29 mouse cellular contexts compared by ENCODE assay signal in the genomic region with DNA sequence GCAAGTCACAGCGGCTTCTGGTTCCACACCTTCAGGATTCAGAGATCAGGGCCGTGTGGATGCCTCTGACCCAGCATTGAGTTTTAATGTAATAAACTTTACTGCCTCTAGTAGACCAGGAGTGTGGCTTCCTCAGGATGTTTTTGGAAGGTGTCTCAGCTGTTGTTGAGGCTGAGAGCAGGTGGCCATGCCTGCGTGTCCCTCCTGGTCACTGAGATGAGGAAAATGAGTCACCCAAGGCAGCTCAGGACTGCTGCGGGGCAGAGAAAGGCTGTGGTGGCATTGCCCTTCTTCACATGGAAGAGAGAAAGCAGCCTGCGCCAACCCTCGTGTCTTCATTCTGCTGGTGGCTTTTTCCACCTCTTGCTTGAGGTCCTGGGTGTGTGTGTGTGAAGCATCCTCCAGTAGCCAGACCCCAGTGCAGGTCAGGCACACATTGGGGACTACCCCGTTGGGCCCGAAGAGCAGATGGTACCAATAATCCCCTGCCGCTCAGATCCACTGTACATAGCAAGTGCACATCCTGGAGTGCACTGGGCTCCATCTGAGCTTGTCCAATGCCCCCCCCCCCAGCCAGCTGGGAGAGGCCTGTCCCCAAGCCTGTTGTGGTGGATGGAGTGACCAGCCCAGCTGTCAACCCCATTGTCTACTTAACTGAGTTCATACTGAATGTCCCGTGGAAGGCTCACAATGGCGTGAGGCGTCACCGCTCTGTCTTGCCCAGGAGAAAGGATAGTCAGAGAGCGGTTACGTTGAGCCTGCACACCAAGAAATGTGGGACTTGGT. TPM values are rescaled to one million over a fixed set of nuclear protein-coding genes. Genes with fewer than 3 reads are reported as not detected.
DNase-seq lines count a peak whose midpoint lies in the region; ATAC-seq and TF ChIP-seq lines count a peak whose summit lies in the region.
"Had no signal": no experiment of that assay in that cellular context is flagged by ENCODE, and none has a peak within 500 bp of the region (broad histone marks: within the 10 kb centered on the region; RNA-seq: fewer than 3 reads in every experiment).

No protein-coding gene starts in this region.

- H3K4me3 ChIP-seq in hindbrain, embryonic 12.5 days, result no peak overlapping the region
- no peak overlapping the region for H3K4me3 ChIP-seq in hindbrain, embryonic 16.5 days (ENCODE audit: low read length)
- H3K4me3 ChIP-seq in CH12.LX (replicated peaks in 1 of 3; ENCODE audit: low read depth in 2 of 3, low read length in 2 of 3, poor library complexity in 1 of 3) (no peak overlapping the region), G1E (ENCODE audit: low read depth, low read length) (0 out of 2 replicates have a peak overlapping the region, but pooled peaks have one; percentile 7)
- H3K4me3 ChIP-seq: embryonic facial prominence, embryonic 15.5 days; heart, embryonic 10.5 days; heart, embryonic 15.5 days; lung, embryonic 15.5 days; midbrain, embryonic 13.5 days; stomach, embryonic 15.5 days had no signal

- no peak for DNase-seq in CH12.LX (ENCODE audit: extremely low read depth)
- DNase-seq in G1E (ENCODE audit: low spot score), result no peak
- peak; percentile 51 for DNase-seq in retina, embryonic 14.5 days (ENCODE audit: low spot score)
- DNase-seq in embryo, embryonic 10 days (ENCODE audit: low spot score), result no peak
- DNase-seq: B cell, adult 2 months; cerebellum, adult 11 months; cerebellum, adult 9-11 months; gastrocnemius, postnatal 25 days; kidney, adult 8-10 months; layer of hippocampus, postnatal 36 days; left cerebral cortex, postnatal 4 days; right cerebral cortex, postnatal 25 days had no signal

- H3K9ac ChIP-seq in hindbrain, embryonic 12.5 days, result 0 out of 2 replicates have a peak overlapping the region, but pooled peaks have one; percentile 8
- H3K9ac ChIP-seq in hindbrain, embryonic 16.5 days (ENCODE audit: low read depth, low read length), result no peak overlapping the region
- no peak overlapping the region for H3K9ac ChIP-seq in CH12.LX (ENCODE audit: insufficient read depth, low read depth)
- H3K9ac ChIP-seq: embryonic facial prominence, embryonic 15.5 days; heart, embryonic 15.5 days; lung, embryonic 15.5 days; midbrain, embryonic 13.5 days; stomach, embryonic 15.5 days had no signal

- H3K9me3 ChIP-seq in hindbrain, embryonic 12.5 days (replicated peaks), result peaks cover 3% of the 10 kb centered on the region; the same call in 1 of the 2 replicates
- no peaks in the 10 kb centered on the region for H3K9me3 ChIP-seq in hindbrain, embryonic 16.5 days (ENCODE audit: control insufficient read depth, low read length)
- peaks cover 27% of the 10 kb centered on the region for H3K9me3 ChIP-seq in CH12.LX (replicated peaks; ENCODE audit: low read length)
- peaks cover 10% of the 10 kb centered on the region for H3K9me3 ChIP-seq in G1E (replicated peaks)
- H3K9me3 ChIP-seq: embryonic facial prominence, embryonic 15.5 days; heart, embryonic 10.5 days; heart, embryonic 15.5 days; lung, embryonic 15.5 days; midbrain, embryonic 13.5 days; stomach, embryonic 15.5 days had no signal

- no peaks in the 10 kb centered on the region for H3K79me2 ChIP-seq in CH12.LX (replicated peaks; ENCODE audit: control insufficient read depth, extremely low read depth, insufficient read depth, poor library complexity, severe bottlenecking)

- TF ChIP-seq CTCF in CH12.LX (conservative IDR thresholded peaks at IDR 0.05 in 1 of 2, IDR thresholded peaks at IDR 0.05 in 1 of 2; ENCODE audit: low read depth in 2 of 2, low read length in 2 of 2), result no peak
- no peak for TF ChIP-seq CTCF in G1E (IDR thresholded peaks at IDR 0.05; ENCODE audit: low read depth, low read length)

- no peak for ATAC-seq in hindbrain, embryonic 12.5 days (ENCODE audit: low FRiP score)
- no peak for ATAC-seq in hindbrain, embryonic 16.5 days
- ATAC-seq in G1E (ENCODE audit: extremely low read depth, insufficient number of reproducible peaks, low FRiP score, poor library complexity, severe bottlenecking), result no peak
- ATAC-seq: forebrain, embryonic 14.5 days; midbrain, embryonic 13.5 days had no signal

- in situ Hi-C loops in CH12.LX (cut with MboI; ENCODE audit: low pct_ligation_motif_present, low pct_unique_long_range_greater_than_20kb, low sequenced_read_pairs), result no loop called here

- peaks cover 12% of the 10 kb centered on the region for H3K4me1 ChIP-seq in hindbrain, embryonic 12.5 days
- H3K4me1 ChIP-seq in hindbrain, embryonic 16.5 days (ENCODE audit: control insufficient read depth, insufficient read depth, low read depth, low read length), result no peaks in the 10 kb centered on the region
- peaks cover 19 to 65% of the 10 kb centered on the region in 2 experiments for H3K4me1 ChIP-seq in CH12.LX (ENCODE audit: control insufficient read depth in 1 of 2, insufficient read depth in 2 of 2)
- peaks cover 37% of the 10 kb centered on the region for H3K4me1 ChIP-seq in G1E (ENCODE audit: insufficient read depth, low read depth, low read length)
- H3K4me1 ChIP-seq: lung, embryonic 15.5 days; stomach, embryonic 15.5 days had no signal

- TF ChIP-seq POLR2A in CH12.LX (IDR thresholded peaks at IDR 0.05; ENCODE audit: low read depth, low read length), result no peak

- H3K27ac ChIP-seq in hindbrain, embryonic 12.5 days, result no peak overlapping the region
- no peak overlapping the region for H3K27ac ChIP-seq in hindbrain, embryonic 16.5 days (ENCODE audit: low read depth, low read length)
- H3K27ac ChIP-seq in CH12.LX (ENCODE audit: insufficient read depth, low read depth), result no peak overlapping the region
- H3K27ac ChIP-seq: embryonic facial prominence, embryonic 15.5 days; heart, embryonic 10.5 days; heart, embryonic 15.5 days; kidney, postnatal 0 days; lung, embryonic 15.5 days; midbrain, embryonic 13.5 days; stomach, embryonic 15.5 days had no signal

- WGBS in hindbrain, embryonic 12.5 days, result 76% methylated on average over 15 of the region's 15 CpGs
- WGBS in hindbrain, embryonic 16.5 days, result 74% methylated on average over 15 of the region's 15 CpGs

- dilution Hi-C loops in CH12.LX (cut with MboI; ENCODE audit: extremely low pct_ligation_motif_present, extremely low pct_unique_long_range_greater_than_20kb, low sequenced_read_pairs), result no loop called here

- TF ChIP-seq EP300 in CH12.LX (IDR thresholded peaks at IDR 0.05; ENCODE audit: low read length), result no peak

- no peak overlapping the region for H3K4me2 ChIP-seq in hindbrain, embryonic 12.5 days (replicated peaks)
- no peak overlapping the region for H3K4me2 ChIP-seq in hindbrain, embryonic 16.5 days (ENCODE audit: low read length)
- no peak overlapping the region for H3K4me2 ChIP-seq in CH12.LX (ENCODE audit: insufficient read depth, low read depth, poor library complexity, severe bottlenecking)
- H3K4me2 ChIP-seq: embryonic facial prominence, embryonic 15.5 days; heart, embryonic 15.5 days; liver, embryonic 11.5 days; lung, embryonic 15.5 days; midbrain, embryonic 13.5 days; stomach, embryonic 15.5 days had no signal

- peaks cover 56% of the 10 kb centered on the region for H3K36me3 ChIP-seq in hindbrain, embryonic 12.5 days
- H3K36me3 ChIP-seq in hindbrain, embryonic 16.5 days (ENCODE audit: control insufficient read depth, insufficient read depth, low read length), result peaks cover 30% of the 10 kb centered on the region
- H3K36me3 ChIP-seq in CH12.LX (replicated peaks in 1 of 2; ENCODE audit: control insufficient read depth in 1 of 2, insufficient read depth in 1 of 2, low read length in 1 of 2) (peaks cover 62 to 80% of the 10 kb centered on the region in 2 experiments), G1E (replicated peaks) (peaks cover 72% of the 10 kb centered on the region)

- TF ChIP-seq RAD21 in CH12.LX (IDR thresholded peaks at IDR 0.05; ENCODE audit: low read depth, low read length), result no peak

- peaks cover 27% of the 10 kb centered on the region for H3K27me3 ChIP-seq in hindbrain, embryonic 12.5 days
- peaks cover 2% of the 10 kb centered on the region; the same call in 1 of the 2 replicates for H3K27me3 ChIP-seq in hindbrain, embryonic 16.5 days (replicated peaks; ENCODE audit: control insufficient read depth, insufficient read depth, low read length)
- H3K27me3 ChIP-seq in CH12.LX (replicated peaks) (no peaks in the 10 kb centered on the region), G1E (ENCODE audit: insufficient read depth, low read length) (peaks cover 7% of the 10 kb centered on the region; the same call in 1 of the 2 replicates)
- H3K27me3 ChIP-seq: stomach, embryonic 15.5 days had no signal

RNA-seq across cellular contexts. Expression of a gene that starts 6.3 kb away (rescaled TPM):
- 0.56 and 0.77 TPM in 2 replicates for polyA plus RNA-seq in hindbrain, embryonic 12.5 days (2016; fragmentation: Nextera tagmentation; extraction: Ambion mirVana)
- 0.51 and 0.92 TPM in 2 replicates for polyA plus RNA-seq in hindbrain, embryonic 16.5 days (2015; fragmentation: Nextera tagmentation; extraction: Ambion mirVana)
- total RNA-seq in CH12.LX (2012; rRNA removed) (not detected in 2 replicates), CH12.LX (2014; rRNA removed) (not detected in 2 replicates), G1E (2014; fragmentation: Nextera tagmentation) (not detected in 2 replicates), G1E (2017) (not detected in 2 replicates)
- polyA plus RNA-seq in CH12.LX (2012; ENCODE audit: insufficient read length, low read depth) (0.26 TPM in 1 of 2 replicates, not detected in the other), G1E (2012) (not detected in 2 replicates)
- total RNA-seq: gastrocnemius, postnatal 25 days; heart, postnatal 36 days; megakaryocyte, adult 5-6 weeks; MEL had no signal
- polyA plus RNA-seq: heart, embryonic 15.5 days; intestine, embryonic 16.5 days; kidney, postnatal 0 days; large intestine, adult 2 months; liver, embryonic 11.5 days; liver, embryonic 16.5 days; midbrain, embryonic 13.5 days; stomach, embryonic 15.5 days had no signal

RNA-seq across cellular contexts. Expression of a gene that starts 15.2 kb away (rescaled TPM):
- polyA plus RNA-seq in hindbrain, embryonic 12.5 days (2016; fragmentation: Nextera tagmentation; extraction: Ambion mirVana), result 53.2 and 53.6 TPM in 2 replicates
- polyA plus RNA-seq in hindbrain, embryonic 16.5 days (2015; fragmentation: Nextera tagmentation; extraction: Ambion mirVana), result 38.4 and 42.0 TPM in 2 replicates
- total RNA-seq in CH12.LX (2012; rRNA removed), result 83.6 and 93.6 TPM in 2 replicates
- 56.6 and 63.7 TPM in 2 replicates for total RNA-seq in CH12.LX (2014; rRNA removed)
- polyA plus RNA-seq in CH12.LX (2012; ENCODE audit: insufficient read length, low read depth), result 91.8 and 96.8 TPM in 2 replicates
- 16.5 and 24.3 TPM in 2 replicates for total RNA-seq in G1E (2014; fragmentation: Nextera tagmentation)
- 31.5 and 34.7 TPM in 2 replicates for total RNA-seq in G1E (2017)
- 103 and 110 TPM in 2 replicates for polyA plus RNA-seq in G1E (2012)

RNA-seq across cellular contexts. Expression of a gene that starts 15.3 kb away (rescaled TPM):
- 16.8 and 19.2 TPM in 2 replicates for polyA plus RNA-seq in hindbrain, embryonic 12.5 days (2016; fragmentation: Nextera tagmentation; extraction: Ambion mirVana)
- 29.3 and 33.7 TPM in 2 replicates for polyA plus RNA-seq in hindbrain, embryonic 16.5 days (2015; fragmentation: Nextera tagmentation; extraction: Ambion mirVana)
- total RNA-seq in CH12.LX (2012; rRNA removed) (6.3 and 7.3 TPM in 2 replicates), CH12.LX (2014; rRNA removed) (6.2 and 7.3 TPM in 2 replicates), G1E (2014; fragmentation: Nextera tagmentation) (8.4 and 10.5 TPM in 2 replicates), G1E (2017) (9.5 and 13.7 TPM in 2 replicates)
- polyA plus RNA-seq in CH12.LX (2012; ENCODE audit: insufficient read length, low read depth) (10.2 and 10.8 TPM in 2 replicates), G1E (2012) (42.4 and 45.7 TPM in 2 replicates)

RNA-seq across cellular contexts. Expression of a gene that starts 20.9 kb away (rescaled TPM):
- 0.06 and 0.38 TPM in 2 replicates for polyA plus RNA-seq in hindbrain, embryonic 12.5 days (2016; fragmentation: Nextera tagmentation; extraction: Ambion mirVana)
- polyA plus RNA-seq in hindbrain, embryonic 16.5 days (2015; fragmentation: Nextera tagmentation; extraction: Ambion mirVana), result 0.61 and 1.9 TPM in 2 replicates
- 15.6 and 17.7 TPM in 2 replicates for total RNA-seq in CH12.LX (2012; rRNA removed)
- total RNA-seq in CH12.LX (2014; rRNA removed), result 11.7 TPM in 2 replicates
- 19.6 and 21.4 TPM in 2 replicates for polyA plus RNA-seq in CH12.LX (2012; ENCODE audit: insufficient read length, low read depth)
- 5.6 and 13.2 TPM in 2 replicates for total RNA-seq in G1E (2014; fragmentation: Nextera tagmentation)
- total RNA-seq in G1E (2017), result 1.4 and 1.7 TPM in 2 replicates
- 10.8 and 13.1 TPM in 2 replicates for polyA plus RNA-seq in G1E (2012)
- total RNA-seq: gastrocnemius, postnatal 25 days; heart, postnatal 36 days; megakaryocyte, adult 5-6 weeks had no signal

RNA-seq across cellular contexts. Expression of a gene that starts 38.9 kb away (rescaled TPM):
- polyA plus RNA-seq in hindbrain, embryonic 12.5 days (2016; fragmentation: Nextera tagmentation; extraction: Ambion mirVana), result 1.9 and 2.5 TPM in 2 replicates
- 2.0 and 2.4 TPM in 2 replicates for polyA plus RNA-seq in hindbrain, embryonic 16.5 days (2015; fragmentation: Nextera tagmentation; extraction: Ambion mirVana)
- total RNA-seq in CH12.LX (2012; rRNA removed) (0.25 and 0.59 TPM in 2 replicates), CH12.LX (2014; rRNA removed) (not detected in 2 replicates), G1E (2014; fragmentation: Nextera tagmentation) (not detected in 2 replicates), G1E (2017) (0.35 and 0.60 TPM in 2 replicates)
- polyA plus RNA-seq in CH12.LX (2012; ENCODE audit: insufficient read length, low read depth) (0.35 and 0.77 TPM in 2 replicates), G1E (2012) (1.2 and 1.5 TPM in 2 replicates)
- total RNA-seq: heart, postnatal 36 days had no signal
